Mouse (Mus musculus): Measurements from ENCODE around the gene Cpne8.

- TF ChIP-seq TAL1 (IDR thresholded peaks at IDR 0.05; ENCODE audit: low read length): no peak
- TF ChIP-seq GATA1 (IDR thresholded peaks at IDR 0.05; ENCODE audit: low read length): no peak
These were observed 81.3 kb downstream of the Cpne8 start for GRCm38 (mm10) chr15:90597715-90598497.

Data from erythroblast, embryonic 14.5 days (primary cell).